Mouse (Mus musculus): ENCODE data around the gene Hipk4. TPM values are rescaled to one million over a fixed set of nuclear protein-coding genes. Genes with fewer than 3 reads are reported as not detected.
A peak's percentile ranks its signal among the peaks of the same experiment; 100 is the strongest.

Gene Hipk4
- total and polyA plus RNA-seq, 3 experiments, result 0.09 to 0.16 TPM; not detected in 1

- Histone ChIP-seq H3K79me2 (replicated peaks; ENCODE audit: control insufficient read depth, extremely low read depth, insufficient read depth, poor library complexity, severe bottlenecking) (no peaks in the 10 kb centered on the region), H3K4me1 (ENCODE audit: control insufficient read depth in 1 of 2, insufficient read depth in 2 of 2) (peaks cover 6 to 38% of the 10 kb centered on the region in 2 experiments), H3K36me3 (replicated peaks in 1 of 2; ENCODE audit: control insufficient read depth in 1 of 2, insufficient read depth in 1 of 2, low read length in 1 of 2) (no peaks in the 10 kb centered on the region), H3K4me2 (ENCODE audit: insufficient read depth, low read depth, poor library complexity, severe bottlenecking) (no peak overlapping the region), H3K9me3 (replicated peaks; ENCODE audit: low read length) (no peaks in the 10 kb centered on the region), H3K27me3 (replicated peaks) (no peaks in the 10 kb centered on the region), H3K9ac (ENCODE audit: insufficient read depth, low read depth) (no peak overlapping the region), H3K27ac (ENCODE audit: insufficient read depth, low read depth) (no peak overlapping the region), H3K4me3 (replicated peaks in 1 of 3; ENCODE audit: low read depth in 2 of 3, low read length in 2 of 3, poor library complexity in 1 of 3) (no peak overlapping the region)
- dilution Hi-C loops (cut with MboI; ENCODE audit: extremely low pct_ligation_motif_present, extremely low pct_unique_long_range_greater_than_20kb, low sequenced_read_pairs) (no loop called here), in situ Hi-C loops (cut with MboI; ENCODE audit: low pct_ligation_motif_present, low pct_unique_long_range_greater_than_20kb, low sequenced_read_pairs) (no loop called here)
- TF ChIP-seq JUND (conservative IDR thresholded peaks at IDR 0.05; ENCODE audit: low read depth, low read length), result no peak
- TF ChIP-seq HCFC1 (IDR thresholded peaks at IDR 0.05; ENCODE audit: low read depth, low read length), result no peak
- TF ChIP-seq SIN3A (IDR thresholded peaks at IDR 0.05; ENCODE audit: low read length), result no peak
- TF ChIP-seq RCOR1 (conservative IDR thresholded peaks at IDR 0.05; ENCODE audit: low read depth, low read length), result no peak
- no peak for TF ChIP-seq TCF12 (IDR thresholded peaks at IDR 0.05; ENCODE audit: low read depth, low read length)
- no peak for TF ChIP-seq GABPA (IDR thresholded peaks at IDR 0.05; ENCODE audit: insufficient replicate concordance, low read depth, low read length)
- no peak for TF ChIP-seq UBTF (IDR thresholded peaks at IDR 0.05; ENCODE audit: low read depth, low read length)
- TF ChIP-seq MAX (IDR thresholded peaks at IDR 0.05; ENCODE audit: low read length), result no peak
- TF ChIP-seq E2F4 (IDR thresholded peaks at IDR 0.05; ENCODE audit: insufficient replicate concordance, low read depth, low read length), result no peak
- no peak for TF ChIP-seq NRF1 (IDR thresholded peaks at IDR 0.05; ENCODE audit: low read depth, low read length)
- TF ChIP-seq EP300 (IDR thresholded peaks at IDR 0.05; ENCODE audit: low read length), result no peak
- DNase-seq (ENCODE audit: extremely low read depth), result no peak
Observed at GRCm38 (mm10) chr7:27483860-27484259, 39.2 kb upstream of the Hipk4 start.

GRCm38 (mm10) chr7:27486102-27486769 is 36.8 kb upstream of the Hipk4 start:
- Histone ChIP-seq H3K9ac (ENCODE audit: insufficient read depth, low read depth) (peak overlapping the region; percentile 77), H3K4me2 (ENCODE audit: insufficient read depth, low read depth, poor library complexity, severe bottlenecking) (peak overlapping the region; percentile 69), H3K27me3 (replicated peaks) (no peaks in the 10 kb centered on the region), H3K36me3 (replicated peaks in 1 of 2; ENCODE audit: control insufficient read depth in 1 of 2, insufficient read depth in 1 of 2, low read length in 1 of 2) (peaks cover 0 to 10% of the 10 kb centered on the region in 2 experiments), H3K4me3 (replicated peaks in 1 of 3; ENCODE audit: low read depth in 2 of 3, low read length in 2 of 3, poor library complexity in 1 of 3) (peak overlapping the region; percentile 38 to 59 (median 56)), H3K27ac (ENCODE audit: insufficient read depth, low read depth) (peak overlapping the region; percentile 31; the same call in 1 of the 2 replicates), H3K79me2 (replicated peaks; ENCODE audit: control insufficient read depth, extremely low read depth, insufficient read depth, poor library complexity, severe bottlenecking) (no peaks in the 10 kb centered on the region), H3K9me3 (replicated peaks; ENCODE audit: low read length) (no peaks in the 10 kb centered on the region), H3K4me1 (ENCODE audit: control insufficient read depth in 1 of 2, insufficient read depth in 2 of 2) (peaks cover 5 to 43% of the 10 kb centered on the region in 2 experiments)
- dilution Hi-C loops (cut with MboI; ENCODE audit: extremely low pct_ligation_motif_present, extremely low pct_unique_long_range_greater_than_20kb, low sequenced_read_pairs), result no loop called here
- TF ChIP-seq MEF2A (IDR thresholded peaks at IDR 0.05; ENCODE audit: borderline replicate concordance, low read depth, low read length), result no peak; the same call in 1 of the 2 replicates
- TF ChIP-seq NRF1 (IDR thresholded peaks at IDR 0.05; ENCODE audit: low read depth, low read length), result no peak
- TF ChIP-seq KAT2A (IDR thresholded peaks at IDR 0.05; ENCODE audit: insufficient replicate concordance, low read length), result 0 out of 2 replicates have a peak, but pooled peaks have one; percentile 34
- TF ChIP-seq CHD1 (IDR thresholded peaks at IDR 0.05; ENCODE audit: low read depth, low read length), result peak; percentile 56; the same call in 1 of the 2 replicates
- no peak for TF ChIP-seq PAX5 (IDR thresholded peaks at IDR 0.05; ENCODE audit: low read length)
- peak; percentile 93 for TF ChIP-seq ZNF384 (IDR thresholded peaks at IDR 0.05; ENCODE audit: low read depth, low read length)
- peak; percentile 52; the same call in 1 of the 2 replicates for TF ChIP-seq MAX (IDR thresholded peaks at IDR 0.05; ENCODE audit: low read length)
- TF ChIP-seq HCFC1 (IDR thresholded peaks at IDR 0.05; ENCODE audit: low read depth, low read length), result no peak
- peak; percentile 63 for TF ChIP-seq MXI1 (IDR thresholded peaks at IDR 0.05; ENCODE audit: low read depth, low read length)
- TF ChIP-seq RCOR1 (conservative IDR thresholded peaks at IDR 0.05; ENCODE audit: low read depth, low read length), result peak; percentile 67; the same call in 1 of the 2 replicates
- TF ChIP-seq IRF4 (IDR thresholded peaks at IDR 0.05; ENCODE audit: low read depth, low read length), result 0 out of 2 replicates have a peak, but pooled peaks have one; percentile 24
- peak; percentile 86 for TF ChIP-seq SIN3A (IDR thresholded peaks at IDR 0.05; ENCODE audit: low read length)
- in situ Hi-C loops (cut with MboI; ENCODE audit: low pct_ligation_motif_present, low pct_unique_long_range_greater_than_20kb, low sequenced_read_pairs), result no loop called here
- DNase-seq (ENCODE audit: extremely low read depth), result peak; percentile 47
